Mouse (Mus musculus): ENCODE data around the gene Lingo2. TPM values are rescaled to one million over a fixed set of nuclear protein-coding genes. Genes with fewer than 3 reads are reported as not detected.
A peak's percentile ranks its signal among the peaks of the same experiment; 100 is the strongest.

Gene Lingo2
- polyA plus RNA-seq, 1 experiment from 2014 or later, result 63.0 TPM

MicroRNAs within 50 kb of the gene (microRNA counts, 519-probe panel; counts per million panel counts)
- 2,328 counts per million, percentile 37 among the panel's probes with 10 or more counts for microRNA mmu-miR-873
- microRNA mmu-miR-876-3p, result 2,382 counts per million, percentile 42 among the panel's probes with 10 or more counts
- 804 counts per million, percentile 1 among the panel's probes with 10 or more counts for microRNA mmu-miR-876-5p

Small RNA genes within 50 kb of the gene (microRNA-seq; reads per million reads assigned to microRNA genes)
- gene Mir873a (not detected), gene Mir873b (not detected), gene Mir876 (not detected)
